Mouse (Mus musculus) thymus, adult 18-20 months (tissue): Measurements from ENCODE around the gene Gm28778.
"Not testable (repeated sequence)": the region's sequence is repeated elsewhere in the genome, so short reads cannot be mapped to it uniquely, and the experiment has no call there.

Source experiments
- DNase-seq, 2 experiments: peaks; one replicate each; pipeline ENCODE4 v3.0.0; 2022; ENCODE audit warnings: mixed read lengths in 2 of 2

The Gm28778 gene

GRCm38 (mm10) chr1:53296581-53297383 lies at the start of gene Gm28778, which contains the start of the genes Pms1 and Ormdl1:
Gene Gm28778, plus strand, starts transcription at chr1:53297111.
Gene Pms1, minus strand, starts transcription at chr1:53297018.
Gene Ormdl1, plus strand, starts transcription at chr1:53297095.
- peak; percentile 84 to 87 for DNase-seq

GRCm38 (mm10) chr1:53264958-53265612 lies 31.8 kb upstream of the Gm28778 start:
- DNase-seq = not testable (repeated sequence)

GRCm38 (mm10) chr1:53269901-53270300 lies 27.0 kb upstream of the Gm28778 start:
- DNase-seq = no peak

GRCm38 (mm10) chr1:53272646-53273045 lies 24.3 kb upstream of the Gm28778 start:
- no peak for DNase-seq

GRCm38 (mm10) chr1:53291197-53291596 lies 5.7 kb upstream of the Gm28778 start:
- DNase-seq = no peak

- DNase-seq = no peak
Measured at GRCm38 (mm10) chr1:53300506-53300905, 3.6 kb downstream of the Gm28778 start.

- DNase-seq = peak; percentile 62
Measured at GRCm38 (mm10) chr1:53312989-53313967, 16.4 kb downstream of the Gm28778 start, which contains the start of gene Osgepl1. Gene Osgepl1, plus strand, starts transcription at chr1:53313624.

- DNase-seq = no peak
Measured at GRCm38 (mm10) chr1:53321662-53322344, 24.9 kb downstream of the Gm28778 start.

- DNase-seq = no peak
Measured at GRCm38 (mm10) chr1:53323254-53323653, 26.3 kb downstream of the Gm28778 start.

- no peak for DNase-seq
Measured at GRCm38 (mm10) chr1:53324277-53324676, 27.4 kb downstream of the Gm28778 start.

GRCm38 (mm10) chr1:53324827-53325494 lies 28.1 kb downstream of the Gm28778 start:
- no peak for DNase-seq

GRCm38 (mm10) chr1:53333527-53333926 lies 36.6 kb downstream of the Gm28778 start:
- DNase-seq = not testable (repeated sequence)

GRCm38 (mm10) chr1:53335465-53335864 lies 38.6 kb downstream of the Gm28778 start:
- DNase-seq = no peak

GRCm38 (mm10) chr1:53337403-53337802 lies 40.5 kb downstream of the Gm28778 start:
- DNase-seq = not testable (repeated sequence)

GRCm38 (mm10) chr1:53341071-53341470 lies 44.2 kb downstream of the Gm28778 start:
- DNase-seq = no peak

- DNase-seq = peak; percentile 96 to 98
Measured at GRCm38 (mm10) chr1:53352327-53353261, 55.7 kb downstream of the Gm28778 start, which contains the start of the genes Asdurf, Gm28551 and Asnsd1. Gene Asdurf, minus strand, starts transcription at chr1:53352619. Gene Gm28551, minus strand, starts transcription at chr1:53352667. Gene Asnsd1, minus strand, starts transcription at chr1:53352752.

GRCm38 (mm10) chr1:53358988-53359387 lies 62.1 kb downstream of the Gm28778 start:
- DNase-seq = no peak
